Mouse (Mus musculus): ENCODE results near the gene Fam228a.
"Not testable (repeated sequence)": the region's sequence is repeated elsewhere in the genome, so short reads cannot be mapped to it uniquely, and the experiment has no call there.

Gene Fam228a

GRCm38 (mm10) chr12:4719066-4719761 lies 19.0 kb downstream of the Fam228a start:
- DNase-seq (ENCODE audit: low spot score) = no peak

- DNase-seq (ENCODE audit: low spot score) = peak; percentile 61
Measured at GRCm38 (mm10) chr12:4717417-4717816, 20.8 kb downstream of the Fam228a start.

GRCm38 (mm10) chr12:4715606-4716005 lies 22.6 kb downstream of the Fam228a start:
- no peak for DNase-seq (ENCODE audit: low spot score)

- no peak for DNase-seq (ENCODE audit: low spot score)
Measured at GRCm38 (mm10) chr12:4713361-4713760, 24.9 kb downstream of the Fam228a start.

- no peak for DNase-seq (ENCODE audit: low spot score)
Measured at GRCm38 (mm10) chr12:4709926-4710325, 28.3 kb downstream of the Fam228a start.

GRCm38 (mm10) chr12:4708881-4709604 lies 29.2 kb downstream of the Fam228a start:
- DNase-seq (ENCODE audit: low spot score) = no peak

GRCm38 (mm10) chr12:4708296-4708695 lies 29.9 kb downstream of the Fam228a start:
- no peak for DNase-seq (ENCODE audit: low spot score)

GRCm38 (mm10) chr12:4707488-4708017 lies 30.7 kb downstream of the Fam228a start:
- DNase-seq (ENCODE audit: low spot score) = no peak

- DNase-seq (ENCODE audit: low spot score) = no peak
Measured at GRCm38 (mm10) chr12:4706901-4707300, 31.3 kb downstream of the Fam228a start.

- no peak for DNase-seq (ENCODE audit: low spot score)
Measured at GRCm38 (mm10) chr12:4706175-4706574, 32.1 kb downstream of the Fam228a start.

- DNase-seq (ENCODE audit: low spot score) = not testable (repeated sequence)
Measured at GRCm38 (mm10) chr12:4705626-4706025, 32.6 kb downstream of the Fam228a start.

- DNase-seq (ENCODE audit: low spot score) = no peak
Measured at GRCm38 (mm10) chr12:4694534-4694933, 43.7 kb downstream of the Fam228a start.

- no peak for DNase-seq (ENCODE audit: low spot score)
Measured at GRCm38 (mm10) chr12:4691193-4691592, 47.0 kb downstream of the Fam228a start.

GRCm38 (mm10) chr12:4689341-4689740 lies 48.9 kb downstream of the Fam228a start:
- no peak for DNase-seq (ENCODE audit: low spot score)

GRCm38 (mm10) chr12:4688386-4688785 lies 49.8 kb downstream of the Fam228a start:
- no peak for DNase-seq (ENCODE audit: low spot score)

GRCm38 (mm10) chr12:4685441-4685840 lies 52.8 kb downstream of the Fam228a start:
- no peak for DNase-seq (ENCODE audit: low spot score)

- DNase-seq (ENCODE audit: low spot score) = no peak
Measured at GRCm38 (mm10) chr12:4679971-4680370, 58.3 kb downstream of the Fam228a start.

GRCm38 (mm10) chr12:4676336-4676735 lies 61.9 kb downstream of the Fam228a start:
- DNase-seq (ENCODE audit: low spot score) = no peak

- no peak for DNase-seq (ENCODE audit: low spot score)
Measured at GRCm38 (mm10) chr12:4665675-4666037, 72.6 kb downstream of the Fam228a start.

- DNase-seq (ENCODE audit: low spot score) = no peak
Measured at GRCm38 (mm10) chr12:4664929-4665674, 73.1 kb downstream of the Fam228a start.
